Mouse (Mus musculus) heart, adult 2 months (tissue): ENCODE results near the gene Tlr9. TPM values are rescaled to one million over a fixed set of nuclear protein-coding genes. Genes with fewer than 3 reads are reported as not detected.

Experiments used
- DNase-seq, 2 experiments: peaks; one replicate each; pipeline ENCODE4 v3.0.0; 2021
- H3K27ac ChIP-seq: fragments of 200-600 bp; 2 replicates; pipeline ENCODE4 v1.8.1; 2022
- H3K27me3 ChIP-seq: fragments of 200-500 bp; 2 replicates; pipeline ENCODE4 v1.6.1; 2012; ENCODE audit warnings: mild to moderate bottlenecking, low read length, inconsistent platforms, mixed read lengths; ENCODE audit not compliant: control insufficient read depth, insufficient read depth
- H3K36me3 ChIP-seq: fragments of 200-500 bp; 2 replicates; pipeline ENCODE4 v1.6.1; 2012; ENCODE audit warnings: low read length, inconsistent platforms; ENCODE audit not compliant: control insufficient read depth, insufficient read depth
- H3K4me1 ChIP-seq: fragments of 200-500 bp; 2 replicates; pipeline ENCODE4 v1.6.1; 2011; ENCODE audit warnings: low read length; ENCODE audit not compliant: control insufficient read depth, insufficient read depth
- H3K4me3 ChIP-seq: fragments of 200-600 bp; 2 replicates; pipeline ENCODE4 v1.8.1; 2022
- H3K79me2 ChIP-seq: fragments of 200-500 bp; replicated peaks from 2 replicates; pipeline ENCODE4 v1.6.1; 2012; ENCODE audit warnings: mild to moderate bottlenecking, inconsistent platforms, low read length, moderate library complexity, mixed read lengths; ENCODE audit not compliant: control insufficient read depth, insufficient read depth
- H3K9ac ChIP-seq: fragments of 200-500 bp; 2 replicates; pipeline ENCODE4 v1.6.1; 2012; ENCODE audit warnings: low read depth, mild to moderate bottlenecking, control low read depth, inconsistent platforms, low read length, mixed read lengths
- CTCF ChIP-seq: fragments of 200-600 bp; IDR thresholded peaks from 2 replicates; pipeline ENCODE4 v1.8.1; 2022; ENCODE audit warnings: antibody characterized with exemption, mild to moderate bottlenecking, moderate library complexity
- EP300 ChIP-seq: fragments of 200-500 bp; IDR thresholded peaks from 2 replicates; pipeline ENCODE4 v1.6.1; 2011; ENCODE audit warnings: low read depth, low read length, control low read depth; ENCODE audit not compliant: insufficient read depth
- POLR2A ChIP-seq: fragments of 200-500 bp; IDR thresholded peaks from 2 replicates; pipeline ENCODE4 v1.6.1; 2011; ENCODE audit warnings: mild to moderate bottlenecking, low read depth, low read length, control low read depth; ENCODE audit not compliant: insufficient read depth
- WGBS: fragments of 180-500 bp; shearing (Covaris S2); methylation state at CpG from one replicate; pipeline ENCODE4 v1.1.7; 2018; 5-methylcytosine and 5-hydroxymethylcytosine counted together
- intact Hi-C: fragments of 180-260 bp; cut with DNase I; formaldehyde crosslinking; loops from one replicate; pipeline ENCODE4 v1.15.1; 2025
- polyA plus RNA-seq: library from polyadenylated mRNA; depleted of rRNA; stranded (reverse); fragments of >200 nt; gene quantifications from 2 replicates; pipeline ENCODE4 v1.2.3, GENCODE M21; 2012
- total RNA-seq, 2 experiments: library from RNA; stranded (reverse); gene quantifications; 2 replicates each; pipeline ENCODE4 v1.2.3; 2021

The Tlr9 gene
- total and polyA plus RNA-seq, 3 experiments: 0.39 to 1.9 (median 0.47) TPM

DNA sequence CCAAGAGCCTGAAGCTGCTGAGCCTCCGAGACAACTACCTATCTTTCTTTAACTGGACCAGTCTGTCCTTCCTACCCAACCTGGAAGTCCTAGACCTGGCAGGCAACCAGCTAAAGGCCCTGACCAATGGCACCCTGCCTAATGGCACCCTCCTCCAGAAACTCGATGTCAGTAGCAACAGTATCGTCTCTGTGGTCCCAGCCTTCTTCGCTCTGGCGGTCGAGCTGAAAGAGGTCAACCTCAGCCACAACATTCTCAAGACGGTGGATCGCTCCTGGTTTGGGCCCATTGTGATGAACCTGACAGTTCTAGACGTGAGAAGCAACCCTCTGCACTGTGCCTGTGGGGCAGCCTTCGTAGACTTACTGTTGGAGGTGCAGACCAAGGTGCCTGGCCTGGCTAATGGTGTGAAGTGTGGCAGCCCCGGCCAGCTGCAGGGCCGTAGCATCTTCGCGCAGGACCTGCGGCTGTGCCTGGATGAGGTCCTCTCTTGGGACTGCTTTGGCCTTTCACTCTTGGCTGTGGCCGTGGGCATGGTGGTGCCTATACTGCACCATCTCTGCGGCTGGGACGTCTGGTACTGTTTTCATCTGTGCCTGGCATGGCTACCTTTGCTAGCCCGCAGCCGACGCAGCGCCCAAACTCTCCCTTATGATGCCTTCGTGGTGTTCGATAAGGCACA is 3.2 kb downstream of the Tlr9 start:
- Histone ChIP-seq H3K4me1 (peaks cover 9% of the 10 kb centered on the region), H3K9ac (peak overlapping the region; percentile 30), H3K79me2 (no peaks in the 10 kb centered on the region), H3K27ac (peak overlapping the region; percentile 39), H3K36me3 (no peaks in the 10 kb centered on the region), H3K4me3 (peak overlapping the region; percentile 29), H3K27me3 (no peaks in the 10 kb centered on the region)
- no peak for TF ChIP-seq CTCF
- no peak for TF ChIP-seq EP300
- no peak for TF ChIP-seq POLR2A
- intact Hi-C loops: no loop called here
- 60% methylated on average over 24 of the region's 24 CpGs for WGBS
- no peak for DNase-seq

DNA sequence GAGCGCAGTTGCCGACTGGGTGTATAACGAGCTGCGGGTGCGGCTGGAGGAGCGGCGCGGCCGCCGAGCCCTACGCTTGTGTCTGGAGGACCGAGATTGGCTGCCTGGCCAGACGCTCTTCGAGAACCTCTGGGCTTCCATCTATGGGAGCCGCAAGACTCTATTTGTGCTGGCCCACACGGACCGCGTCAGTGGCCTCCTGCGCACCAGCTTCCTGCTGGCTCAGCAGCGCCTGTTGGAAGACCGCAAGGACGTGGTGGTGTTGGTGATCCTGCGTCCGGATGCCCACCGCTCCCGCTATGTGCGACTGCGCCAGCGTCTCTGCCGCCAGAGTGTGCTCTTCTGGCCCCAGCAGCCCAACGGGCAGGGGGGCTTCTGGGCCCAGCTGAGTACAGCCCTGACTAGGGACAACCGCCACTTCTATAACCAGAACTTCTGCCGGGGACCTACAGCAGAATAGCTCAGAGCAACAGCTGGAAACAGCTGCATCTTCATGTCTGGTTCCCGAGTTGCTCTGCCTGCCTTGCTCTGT is 3.8 kb downstream of the Tlr9 start:
- H3K27ac ChIP-seq: peak overlapping the region; percentile 39

GRCm38 (mm10) chr9:106227790-106228429 is 5.5 kb downstream of the Tlr9 start:
- Histone ChIP-seq H3K36me3 (no peaks in the 10 kb centered on the region), H3K9ac (no peak overlapping the region), H3K27me3 (no peaks in the 10 kb centered on the region), H3K4me3 (no peak overlapping the region), H3K4me1 (peaks cover 12% of the 10 kb centered on the region), H3K79me2 (no peaks in the 10 kb centered on the region), H3K27ac (0 out of 2 replicates have a peak overlapping the region, but pooled peaks have one; percentile 9)
- DNase-seq: no peak
- TF ChIP-seq CTCF: no peak
- no peak for TF ChIP-seq EP300
- no peak for TF ChIP-seq POLR2A
- intact Hi-C loops: no loop called here
- 27% methylated on average over 8 of the region's 8 CpGs for WGBS

More for the DNA sequence above, 3.8 kb downstream of the Tlr9 start:
- TF ChIP-seq CTCF (peak; percentile 52), POLR2A (no peak), EP300 (no peak)
- Histone ChIP-seq H3K9ac (peak overlapping the region; percentile 30), H3K4me3 (peak overlapping the region; percentile 29), H3K4me1 (peaks cover 9% of the 10 kb centered on the region), H3K79me2 (no peaks in the 10 kb centered on the region), H3K27me3 (no peaks in the 10 kb centered on the region), H3K36me3 (no peaks in the 10 kb centered on the region)
- WGBS: 7% methylated on average over 34 of the region's 34 CpGs
- intact Hi-C loops: no loop called here
- peak; percentile 67 to 72 for DNase-seq

GRCm38 (mm10) chr9:106230051-106230733 is 7.8 kb downstream of the Tlr9 start:
- H3K27me3 ChIP-seq: no peaks in the 10 kb centered on the region
- WGBS: 69% methylated on average over 9 of the region's 9 CpGs
- H3K27ac ChIP-seq: no peak overlapping the region
- H3K36me3 ChIP-seq: no peaks in the 10 kb centered on the region; the same call in 1 of the 2 replicates
- H3K9ac ChIP-seq: no peak overlapping the region
- DNase-seq: no peak
- no peaks in the 10 kb centered on the region for H3K79me2 ChIP-seq
- no peak overlapping the region for H3K4me3 ChIP-seq
- TF ChIP-seq EP300 (no peak), POLR2A (no peak), CTCF (no peak)
- H3K4me1 ChIP-seq: peaks cover 12% of the 10 kb centered on the region
- intact Hi-C loops: no loop called here

- intact Hi-C loops: no loop called here
- 42% methylated on average over 3 of the region's 3 CpGs for WGBS
- Histone ChIP-seq H3K79me2 (no peaks in the 10 kb centered on the region), H3K9ac (no peak overlapping the region), H3K4me1 (peaks cover 10% of the 10 kb centered on the region), H3K36me3 (no peaks in the 10 kb centered on the region; the same call in 1 of the 2 replicates), H3K4me3 (no peak overlapping the region), H3K27ac (no peak overlapping the region), H3K27me3 (no peaks in the 10 kb centered on the region)
- TF ChIP-seq EP300 (no peak), CTCF (peak; percentile 55), POLR2A (no peak)
- DNase-seq: no peak
These were observed 8.3 kb downstream of the Tlr9 start for GRCm38 (mm10) chr9:106230734-106231106.
